Mouse (Mus musculus) heart, embryonic 14.5 days (tissue): ENCODE results near the gene Cptp. TPM values are rescaled to one million over a fixed set of nuclear protein-coding genes. Genes with fewer than 3 reads are reported as not detected.

Source experiments
- ATAC-seq: fragments of 200-750 bp; cut with Nextera tagmentation; 2 replicates; pipeline ENCODE4 v1.8.0; 2017; ENCODE audit warnings: low read depth, moderate TSS enrichment; ENCODE audit not compliant: insufficient number of reproducible peaks, insufficient read depth, low FRiP score
- H3K27ac ChIP-seq, 2 experiments: fragments of 200-500 bp in 1 of 2; fragments of 300-500 bp in 1 of 2; sonication (generic) in 1 of 2; replicated peaks in 1 of 2; 2 replicates each; pipeline ENCODE4 v1.5.1; 2012 to 2014; ENCODE audit warnings: low read depth in 2 of 2, low read length in 2 of 2, control low read depth in 1 of 2, mild to moderate bottlenecking in 1 of 2, mixed read lengths in 1 of 2; ENCODE audit not compliant: control insufficient read depth in 1 of 2, insufficient read depth in 1 of 2
- H3K27me3 ChIP-seq: fragments of 300-500 bp; sonication (generic); 2 replicates; pipeline ENCODE4 v1.6.1; 2014; ENCODE audit warnings: mild to moderate bottlenecking, low read length, control low read depth; ENCODE audit not compliant: control insufficient read depth, insufficient read depth
- H3K36me3 ChIP-seq: fragments of 300-500 bp; sonication (generic); 2 replicates; pipeline ENCODE4 v1.6.1; 2014; ENCODE audit warnings: mild to moderate bottlenecking, control low read depth, low read length, mixed read lengths; ENCODE audit not compliant: control insufficient read depth, insufficient read depth
- H3K4me1 ChIP-seq, 2 experiments: fragments of 200-500 bp in 1 of 2; fragments of 300-500 bp in 1 of 2; sonication (generic) in 1 of 2; 2 replicates each; pipeline ENCODE4 v1.6.1; 2012 to 2014; ENCODE audit warnings: low read length in 2 of 2, control low read depth in 1 of 2, mixed read lengths in 1 of 2; ENCODE audit not compliant: control insufficient read depth in 2 of 2, insufficient read depth in 2 of 2
- H3K4me2 ChIP-seq: fragments of 300-500 bp; sonication (generic); 2 replicates; pipeline ENCODE4 v1.6.1; 2014; ENCODE audit warnings: mild to moderate bottlenecking, low read length
- H3K4me3 ChIP-seq, 2 experiments: fragments of 200-500 bp in 1 of 2; fragments of 300-500 bp in 1 of 2; sonication (generic) in 1 of 2; 2 replicates each; pipeline ENCODE4 v1.5.1; 2012 to 2014; ENCODE audit warnings: low read length in 2 of 2, mild to moderate bottlenecking in 2 of 2, control low read depth in 1 of 2, low read depth in 1 of 2, moderate library complexity in 1 of 2; ENCODE audit not compliant: control insufficient read depth in 1 of 2, insufficient read depth in 1 of 2
- H3K9ac ChIP-seq: fragments of 300-500 bp; sonication (generic); 2 replicates; pipeline ENCODE4 v1.6.1; 2014; ENCODE audit warnings: mild to moderate bottlenecking, low read length
- H3K9me3 ChIP-seq: fragments of 300-500 bp; sonication (generic); 2 replicates; pipeline ENCODE4 v1.6.1; 2016; ENCODE audit warnings: low read length, control low read depth; ENCODE audit not compliant: control insufficient read depth
- WGBS: fragments of 180-500 bp; shearing (Covaris S2); extraction: QIAGEN DNeasy Blood & Tissue Kit; methylation state at CpG from one replicate; pipeline ENCODE4 v1.1.7; 2014; 5-methylcytosine and 5-hydroxymethylcytosine counted together
- polyA plus RNA-seq: library from polyadenylated mRNA; unstranded; fragments of >200 nt; fragmentation: Nextera tagmentation; extraction: Ambion mirVana; gene quantifications from 2 replicates; pipeline ENCODE4 v1.2.1, GENCODE M21; 2014

Cptp gene
- polyA plus RNA-seq: 10.9 and 11.0 TPM in 2 replicates

DNA sequence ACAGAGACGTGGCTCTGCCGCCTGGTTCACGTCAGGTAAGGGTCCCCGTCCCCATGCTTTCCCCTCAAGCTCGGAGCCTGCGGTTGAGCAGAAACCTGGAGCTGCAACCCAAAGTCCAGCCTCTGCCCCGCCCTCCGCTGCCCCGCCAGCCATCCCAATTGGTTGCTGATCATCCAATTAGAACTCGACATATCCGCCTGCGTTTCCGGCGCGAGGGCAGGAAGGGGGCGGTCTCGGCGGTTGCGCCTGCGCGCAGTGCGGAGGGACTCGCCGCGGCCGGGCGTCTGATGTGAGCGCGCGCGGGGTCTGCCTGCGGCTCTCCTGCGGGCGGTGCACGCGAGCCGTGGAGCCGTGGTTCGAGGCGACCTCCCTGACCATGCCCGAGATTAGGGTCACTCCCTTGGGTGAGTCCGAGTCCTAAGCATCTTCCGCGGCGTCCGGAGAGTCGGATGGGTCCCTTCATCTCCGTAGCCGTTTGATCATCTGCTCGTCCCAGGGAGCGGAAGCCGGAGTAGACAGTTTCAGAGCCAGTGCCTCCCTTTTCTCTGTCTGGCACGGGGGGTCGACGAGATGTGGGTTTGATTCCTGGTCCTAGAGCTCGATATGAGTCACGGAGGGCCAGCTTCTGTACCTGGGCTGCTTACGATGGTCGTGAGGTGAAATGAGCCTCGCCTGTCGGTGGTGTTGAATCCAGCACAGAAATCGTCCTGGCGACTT lies at the start of gene Cptp, which contains the start of gene Ints11:
Gene Cptp, minus strand, starts transcription at position 124 of the 717 bp plus-strand sequence.
Gene Ints11, plus strand, starts transcription at position 230 of the 717 bp plus-strand sequence.
- Histone ChIP-seq H3K27me3 (no peaks in the 10 kb centered on the region), H3K36me3 (peaks cover 49% of the 10 kb centered on the region), H3K27ac (peak within 1 kb of the TSS; percentile 42 to 69), H3K4me1 (peaks cover 7 to 8% of the 10 kb centered on the region in 2 experiments; a peak in 3 of 4 replicates), H3K9me3 (no peaks in the 10 kb centered on the region), H3K4me2 (peak within 1 kb of the TSS; percentile 98), H3K9ac (peak within 1 kb of the TSS; percentile 87), H3K4me3 (peak within 1 kb of the TSS; percentile 83 to 85)
- under 1% methylated on average over 63 of the region's 63 CpGs for WGBS
- ATAC-seq: peak; percentile 94

- Histone ChIP-seq H3K4me2 (no peak overlapping the region), H3K27me3 (no peaks in the 10 kb centered on the region), H3K36me3 (peaks cover 26% of the 10 kb centered on the region), H3K27ac (no peak overlapping the region), H3K4me3 (no peak overlapping the region), H3K9ac (no peak overlapping the region), H3K9me3 (no peaks in the 10 kb centered on the region), H3K4me1 (no peaks in the 10 kb centered on the region)
- WGBS: 81% methylated on average over 4 of the region's 4 CpGs
- no peak for ATAC-seq
These were observed 39.5 kb upstream of the Cptp start for GRCm38 (mm10) chr4:155908751-155909150.

- H3K9me3 ChIP-seq: no peaks in the 10 kb centered on the region
- no peak overlapping the region for H3K9ac ChIP-seq
- H3K36me3 ChIP-seq: peaks cover 31% of the 10 kb centered on the region
- no peak overlapping the region for H3K4me2 ChIP-seq
- no peak overlapping the region for H3K4me3 ChIP-seq
- WGBS: 70% methylated on average over 7 of the region's 7 CpGs
- ATAC-seq: no peak
- H3K4me1 ChIP-seq: no peaks in the 10 kb centered on the region
- no peaks in the 10 kb centered on the region for H3K27me3 ChIP-seq
- H3K27ac ChIP-seq: no peak overlapping the region
These were observed 39.0 kb upstream of the Cptp start for GRCm38 (mm10) chr4:155908281-155908680.

GRCm38 (mm10) chr4:155907003-155907402 lies 37.8 kb upstream of the Cptp start:
- no peak for ATAC-seq
- Histone ChIP-seq H3K4me3 (no peak overlapping the region), H3K9me3 (no peaks in the 10 kb centered on the region), H3K27me3 (no peaks in the 10 kb centered on the region), H3K4me1 (no peaks in the 10 kb centered on the region), H3K36me3 (peaks cover 43% of the 10 kb centered on the region), H3K27ac (no peak overlapping the region), H3K9ac (no peak overlapping the region), H3K4me2 (no peak overlapping the region)
- 65% methylated on average over 11 of the region's 11 CpGs for WGBS

DNA sequence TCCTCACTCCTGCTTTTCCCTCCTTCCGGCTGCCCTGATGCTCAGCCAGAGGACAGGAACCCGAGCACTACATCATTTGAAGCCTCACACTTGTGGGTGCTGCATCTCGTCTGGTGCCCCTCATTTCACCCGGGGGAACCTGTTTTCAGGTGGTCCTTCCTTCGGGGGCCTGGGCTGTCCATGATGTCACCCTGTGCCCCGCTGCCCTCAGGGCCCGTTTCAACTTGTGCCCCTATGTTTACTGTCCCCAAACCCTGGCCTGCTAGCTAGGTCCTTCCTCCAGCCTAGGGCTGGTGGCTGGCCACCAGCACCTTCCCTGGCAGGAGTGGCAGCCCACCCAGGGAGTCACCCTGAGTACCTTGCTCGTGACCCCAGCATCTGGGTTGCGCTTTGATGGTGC lies 36.9 kb upstream of the Cptp start:
- no peak for ATAC-seq
- Histone ChIP-seq H3K9me3 (no peaks in the 10 kb centered on the region), H3K4me2 (no peak overlapping the region), H3K4me3 (no peak overlapping the region), H3K9ac (no peak overlapping the region), H3K36me3 (peaks cover 50% of the 10 kb centered on the region), H3K27me3 (no peaks in the 10 kb centered on the region), H3K27ac (no peak overlapping the region), H3K4me1 (peaks cover 2 to 4% of the 10 kb centered on the region in 2 experiments; a peak in 3 of 4 replicates)
- 80% methylated on average over 9 of the region's 9 CpGs for WGBS

GRCm38 (mm10) chr4:155905634-155906033 lies 36.4 kb upstream of the Cptp start:
- Histone ChIP-seq H3K36me3 (peaks cover 55% of the 10 kb centered on the region), H3K4me1 (peaks cover 7 to 8% of the 10 kb centered on the region in 2 experiments; a peak in 3 of 4 replicates)
- 86% methylated on average over 13 of the region's 13 CpGs for WGBS

DNA sequence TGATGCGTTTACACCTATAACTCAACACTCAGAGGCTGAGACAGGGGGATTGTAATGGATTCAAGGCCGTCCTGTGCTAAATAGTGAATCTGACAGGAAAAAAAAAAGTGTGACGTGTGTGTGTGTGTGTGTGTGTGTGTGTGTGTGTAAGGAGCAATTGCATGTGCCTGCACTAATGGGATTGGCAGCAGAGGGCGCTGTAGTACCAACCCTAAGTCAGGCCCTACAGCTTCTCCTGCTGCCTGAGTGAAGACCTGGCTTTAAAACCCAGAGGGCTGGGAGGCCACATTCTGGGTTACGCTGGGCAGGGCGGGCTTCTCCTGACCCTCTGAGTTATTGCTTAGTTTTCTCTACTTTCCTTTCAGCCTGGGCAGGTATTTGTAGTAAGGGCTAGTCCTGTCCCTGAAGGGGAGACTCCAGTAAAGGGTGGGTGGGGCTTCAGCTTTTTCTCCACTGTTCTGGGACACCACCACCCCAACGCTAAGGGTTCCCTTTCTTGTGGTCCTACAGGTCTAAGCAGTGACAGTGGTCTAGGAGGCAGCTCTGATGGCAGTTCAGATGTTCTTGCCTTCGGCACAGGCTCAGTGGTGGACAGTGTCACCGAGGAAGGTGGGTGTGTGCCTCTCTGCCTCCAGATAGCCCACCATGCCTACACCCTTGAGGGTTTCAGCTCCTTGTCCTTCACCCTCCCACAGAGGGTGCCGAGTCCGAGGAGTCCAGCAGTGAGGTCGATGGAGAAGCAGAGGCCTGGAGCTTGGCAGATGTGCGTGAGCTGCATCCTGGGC lies 35.3 kb upstream of the Cptp start:
- ATAC-seq: no peak
- H3K4me3 ChIP-seq: no peak overlapping the region
- no peaks in the 10 kb centered on the region for H3K9me3 ChIP-seq
- 83% methylated on average over 13 of the region's 13 CpGs for WGBS
- no peaks in the 10 kb centered on the region for H3K27me3 ChIP-seq
- no peak overlapping the region for H3K4me2 ChIP-seq
- no peak overlapping the region for H3K9ac ChIP-seq
- H3K4me1 ChIP-seq: peaks cover 7 to 8% of the 10 kb centered on the region in 2 experiments; a peak in 3 of 4 replicates
- peaks cover 66% of the 10 kb centered on the region for H3K36me3 ChIP-seq
- H3K27ac ChIP-seq: no peak overlapping the region

More at GRCm38 (mm10) chr4:155905634-155906033, 36.4 kb upstream of the Cptp start:
- no peaks in the 10 kb centered on the region for H3K27me3 ChIP-seq
- no peak overlapping the region for H3K27ac ChIP-seq
- H3K4me2 ChIP-seq: no peak overlapping the region
- H3K9ac ChIP-seq: no peak overlapping the region
- no peak for ATAC-seq
- H3K9me3 ChIP-seq: no peaks in the 10 kb centered on the region
- no peak overlapping the region for H3K4me3 ChIP-seq
